Mouse (Mus musculus) ES-E14 (cell line): ENCODE data around the gene Adgrb3.

Experiments used
- CHD2 ChIP-seq: IDR thresholded peaks from 2 replicates; pipeline ENCODE4 v1.6.1; 2014; ENCODE audit warnings: mild to moderate bottlenecking, low read depth, low read length, inconsistent platforms
- HCFC1 ChIP-seq: IDR thresholded peaks from 2 replicates; pipeline ENCODE4 v1.6.1; 2012; ENCODE audit warnings: low read length, inconsistent platforms, borderline replicate concordance; ENCODE audit not compliant: insufficient read depth
- MAFK ChIP-seq: IDR thresholded peaks from 2 replicates; pipeline ENCODE4 v1.6.1; 2014; ENCODE audit warnings: mild to moderate bottlenecking, low read depth, low read length, inconsistent platforms; ENCODE audit not compliant: insufficient read depth
- ZC3H11A ChIP-seq: IDR thresholded peaks from 2 replicates; pipeline ENCODE4 v1.6.1; 2012; ENCODE audit warnings: low read depth, mild to moderate bottlenecking, inconsistent platforms, low read length, borderline replicate concordance
- ZNF384 ChIP-seq: IDR thresholded peaks from 2 replicates; pipeline ENCODE4 v1.6.1; 2012; ENCODE audit warnings: low read depth, low read length, inconsistent platforms

- TF ChIP-seq ZC3H11A (no peak), MAFK (no peak), HCFC1 (no peak), ZNF384 (no peak), CHD2 (no peak)
Measured at GRCm38 (mm10) chr1:25179860-25180582, 649.5 kb downstream of the Adgrb3 start.
